Mouse (Mus musculus): ENCODE measurements at regions not wholly inside any gene's neighbourhood (a gene's known extent, or its start where the extent isn't known, plus 50 kb on each side); places are given as distances from the start of the nearest gene placed in this dataset.

DNA sequence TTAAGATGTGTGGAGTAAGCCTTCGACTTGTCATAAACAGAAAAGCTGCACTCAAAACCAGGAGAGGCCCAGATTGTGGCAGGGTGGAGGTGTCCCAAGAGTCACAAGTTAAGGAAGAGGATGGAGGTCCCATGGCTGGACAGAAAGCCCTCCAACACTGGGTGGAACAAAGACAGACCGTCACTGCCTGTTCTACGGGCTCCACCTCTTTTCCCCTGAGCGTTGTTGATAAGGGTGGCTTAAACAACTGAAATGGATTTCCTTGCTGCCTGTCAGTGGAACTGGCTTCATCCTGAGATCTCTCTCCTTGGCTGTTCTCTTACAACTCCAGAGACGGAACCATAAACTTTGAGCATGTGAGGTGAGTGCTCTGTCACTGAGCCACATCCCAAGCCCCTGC, 78.0 kb downstream of the Aptx start:
- no peak for DNase-seq (ENCODE audit: low spot score in 2 of 2)
- no peak for TF ChIP-seq CTCF (conservative IDR thresholded peaks at IDR 0.05)

DNA sequence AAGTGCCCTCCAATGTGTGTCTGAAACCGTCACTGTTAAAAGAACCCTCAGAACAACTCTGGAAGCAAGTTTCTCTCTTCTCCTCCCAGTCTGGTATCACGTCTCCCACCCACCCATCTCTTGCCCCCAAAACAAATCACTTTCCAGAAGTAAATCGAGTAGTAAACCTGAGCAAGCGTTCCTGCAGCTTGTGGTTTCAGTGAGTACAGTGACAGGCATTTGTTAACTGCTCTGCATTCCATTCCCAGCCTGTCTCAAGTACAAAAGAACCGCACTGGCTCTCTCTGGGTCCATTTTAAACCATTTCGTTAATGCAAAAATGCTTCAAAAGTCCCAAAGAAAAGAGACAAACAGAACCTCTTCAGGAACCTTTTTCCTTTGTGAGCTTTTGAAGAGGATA, 77.1 kb downstream of the Aptx start:
- Histone ChIP-seq H3K27ac (no peak overlapping the region), H3K4me3 (no peak overlapping the region)
- no peak for DNase-seq (ENCODE audit: low spot score in 2 of 2)
- TF ChIP-seq CTCF (conservative IDR thresholded peaks at IDR 0.05), result no peak

More for the DNA sequence above, 78.0 kb downstream of the Aptx start:
- Histone ChIP-seq H3K4me3 (no peak overlapping the region), H3K27ac (no peak overlapping the region)
